In genomic region chr5:97415837-97416236, GRCm38 (mm10) we compare ENCODE assay signal across 14 mouse cellular contexts. TPM values are rescaled to one million over a fixed set of nuclear protein-coding genes. Genes with fewer than 3 reads are reported as not detected.
DNase-seq lines count a peak whose midpoint lies in the region; ATAC-seq lines count a peak whose summit lies in the region.
"Had no signal": no experiment of that assay in that cellular context is flagged by ENCODE, and none has a peak within 500 bp of the region (broad histone marks: within the 10 kb centered on the region; RNA-seq: fewer than 3 reads in every experiment).

No protein-coding gene starts in this region.

- no peaks in the 10 kb centered on the region for H3K27me3 ChIP-seq in forebrain, embryonic 16.5 days (replicated peaks; ENCODE audit: control insufficient read depth, insufficient read depth, low read length)
- H3K27me3 ChIP-seq: liver, embryonic 13.5 days had no signal

- H3K4me3 ChIP-seq in forebrain, embryonic 16.5 days (replicated peaks; ENCODE audit: low read length): no peak overlapping the region
- H3K4me3 ChIP-seq: liver, embryonic 13.5 days had no signal

- DNase-seq in layer of hippocampus, adult 18-20 months (ENCODE audit: low spot score in 2 of 2): peak; percentile 57 to 86
- no peak for DNase-seq in layer of hippocampus, adult 9-10 months (ENCODE audit: low spot score)
- peak; percentile 28 to 45 for DNase-seq in layer of hippocampus, postnatal 10 days (ENCODE audit: low spot score in 2 of 2)
- peak; percentile 65 for DNase-seq in retina, embryonic 14.5 days (ENCODE audit: low spot score)
- DNase-seq in adrenal gland, postnatal 10 days: no peak
- no peak for DNase-seq in lung, postnatal 10 days
- DNase-seq: heart, postnatal 10 days; kidney, adult 2 months; liver, embryonic 13.5 days; thymus, postnatal 25 days had no signal

- no peak overlapping the region for H3K27ac ChIP-seq in forebrain, embryonic 16.5 days (ENCODE audit: low read length)
- H3K27ac ChIP-seq: liver, embryonic 13.5 days had no signal

- no peaks in the 10 kb centered on the region for H3K36me3 ChIP-seq in forebrain, embryonic 16.5 days (ENCODE audit: control insufficient read depth, insufficient read depth)
- H3K36me3 ChIP-seq: liver, embryonic 13.5 days had no signal

- H3K4me1 ChIP-seq in forebrain, embryonic 16.5 days (replicated peaks; ENCODE audit: control insufficient read depth, insufficient read depth, low read length): peaks cover 16% of the 10 kb centered on the region
- H3K4me1 ChIP-seq: liver, embryonic 13.5 days had no signal

- H3K9ac ChIP-seq in forebrain, embryonic 16.5 days (replicated peaks; ENCODE audit: low read depth, low read length): no peak overlapping the region
- H3K9ac ChIP-seq: liver, embryonic 13.5 days had no signal

- no peak overlapping the region for H3K4me2 ChIP-seq in forebrain, embryonic 16.5 days (ENCODE audit: low read length)
- H3K4me2 ChIP-seq: liver, embryonic 13.5 days had no signal

- WGBS in forebrain, embryonic 16.5 days: 36% methylated on average over 6 of the region's 6 CpGs

- H3K9me3 ChIP-seq in forebrain, embryonic 16.5 days (ENCODE audit: control insufficient read depth, low read length): no peaks in the 10 kb centered on the region
- H3K9me3 ChIP-seq: liver, embryonic 13.5 days had no signal

- ATAC-seq in forebrain, embryonic 16.5 days: peak; percentile 93

RNA-seq across cellular contexts. Expression of gene Naa11, which starts 23.7 kb away (rescaled TPM):
- not detected for total RNA-seq in layer of hippocampus, adult 18-20 months (2021)
- 0.06 and 0.08 TPM in 2 replicates for polyA plus RNA-seq in forebrain, embryonic 16.5 days (2015; fragmentation: Nextera tagmentation; extraction: Ambion mirVana)
- not detected for total RNA-seq in layer of hippocampus, postnatal 10 days (2021)
- not detected for total RNA-seq in adrenal gland, postnatal 10 days (2021)
- total RNA-seq: heart, postnatal 10 days had no signal
- polyA plus RNA-seq: gonadal fat pad, adult 2 months; kidney, adult 2 months; liver, embryonic 13.5 days; spleen, adult 2 months had no signal

RNA-seq across cellular contexts. Expression of gene Gk2, which starts 41.0 kb away (rescaled TPM):
- total RNA-seq in layer of hippocampus, adult 18-20 months (2021): not detected
- 0.12 TPM in 1 of 2 replicates, not detected in the other for polyA plus RNA-seq in forebrain, embryonic 16.5 days (2015; fragmentation: Nextera tagmentation; extraction: Ambion mirVana)
- total RNA-seq in layer of hippocampus, postnatal 10 days (2021): not detected
- total RNA-seq in adrenal gland, postnatal 10 days (2021): not detected
- total RNA-seq: heart, postnatal 10 days; left cerebral cortex, adult 8-10 months had no signal
- polyA plus RNA-seq: liver, embryonic 13.5 days; spleen, adult 2 months had no signal

Comparison
In these comparisons a context has a peak if more than half of its experiments do, and no peak if none do; other contexts are left out.
1. DNase-seq: peak in layer of hippocampus, adult 18-20 months (2 of 2), layer of hippocampus, postnatal 10 days (2 of 2) and retina, embryonic 14.5 days (single experiment); none in layer of hippocampus, adult 9-10 months (single experiment), adrenal gland, postnatal 10 days (single experiment) and lung, postnatal 10 days (single experiment).